Mouse (Mus musculus) adrenal gland, postnatal 36 days (tissue): ENCODE measurements around the gene 2010106E10Rik. TPM values are rescaled to one million over a fixed set of nuclear protein-coding genes. Genes with fewer than 3 reads are reported as not detected.

Experiments
- DNase-seq, 2 experiments: peaks; one replicate each; pipeline ENCODE4 v3.0.0; 2021; ENCODE audit warnings: mixed read lengths in 1 of 2
- long read RNA-seq, 2 experiments: library from polyadenylated mRNA; stranded (forward); transcript quantifications; one replicate each; pipeline ENCODE4 v2.0.0; 2021; ENCODE audit warnings: borderline sequencing depth in 2 of 2
- total RNA-seq, 2 experiments: library from RNA; stranded (reverse); gene quantifications; 2 replicates each; pipeline ENCODE4 v1.2.3; 2021

The 2010106E10Rik gene
- not detected for total RNA-seq
- long read RNA-seq, experiment 1 = 0 reads
- long read RNA-seq, experiment 2 = 0 reads

DNA sequence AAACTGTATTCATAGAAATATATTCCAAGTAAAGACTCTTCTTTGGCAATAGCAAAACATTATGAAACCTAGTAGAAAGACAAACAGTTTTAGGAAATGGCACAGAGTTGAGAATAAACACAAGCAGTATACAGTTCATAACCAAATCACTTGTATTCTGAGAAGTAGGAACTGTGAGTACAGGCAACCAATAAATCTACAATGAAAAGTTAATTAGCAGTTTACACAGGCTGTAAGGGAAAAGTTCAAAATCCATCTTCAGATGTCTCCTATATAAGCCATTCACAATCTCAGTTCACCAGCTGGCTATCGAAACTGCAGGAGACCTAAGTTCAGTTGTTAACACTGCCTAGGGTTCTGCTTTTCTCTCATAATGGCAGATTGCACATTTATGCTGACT, at the start of gene 2010106E10Rik:
TSS of gene 2010106E10Rik (plus strand) at position 301 of the 400 bp plus-strand sequence.
- DNase-seq = no peak

GRCm38 (mm10) chrX:112505651-112506050, 10.6 kb downstream of the 2010106E10Rik start:
- no peak for DNase-seq

DNA sequence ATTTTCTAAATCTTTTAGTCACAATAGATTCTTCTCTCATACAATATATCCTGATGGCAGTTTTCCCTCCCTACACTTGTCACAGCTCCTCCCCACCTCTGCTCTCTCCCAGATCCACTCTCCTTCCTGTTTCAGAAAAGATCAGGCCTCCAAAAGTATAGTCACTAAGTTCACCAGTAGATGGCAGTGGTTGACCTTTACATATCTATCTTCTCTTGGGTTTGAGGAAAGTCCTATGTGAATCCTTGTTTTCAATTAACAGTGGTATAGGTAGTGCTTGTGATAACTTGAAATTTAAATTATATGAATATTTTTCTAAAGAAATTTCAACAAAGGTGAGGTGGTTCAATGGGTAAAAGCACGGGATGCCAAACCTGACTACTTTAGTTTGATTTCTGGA, 29.7 kb downstream of the 2010106E10Rik start:
- no peak for DNase-seq

GRCm38 (mm10) chrX:112543115-112543514, 48.0 kb downstream of the 2010106E10Rik start:
- no peak for DNase-seq

GRCm38 (mm10) chrX:112567716-112568115, 72.6 kb downstream of the 2010106E10Rik start:
- DNase-seq = peak; percentile 1 to 22

DNA sequence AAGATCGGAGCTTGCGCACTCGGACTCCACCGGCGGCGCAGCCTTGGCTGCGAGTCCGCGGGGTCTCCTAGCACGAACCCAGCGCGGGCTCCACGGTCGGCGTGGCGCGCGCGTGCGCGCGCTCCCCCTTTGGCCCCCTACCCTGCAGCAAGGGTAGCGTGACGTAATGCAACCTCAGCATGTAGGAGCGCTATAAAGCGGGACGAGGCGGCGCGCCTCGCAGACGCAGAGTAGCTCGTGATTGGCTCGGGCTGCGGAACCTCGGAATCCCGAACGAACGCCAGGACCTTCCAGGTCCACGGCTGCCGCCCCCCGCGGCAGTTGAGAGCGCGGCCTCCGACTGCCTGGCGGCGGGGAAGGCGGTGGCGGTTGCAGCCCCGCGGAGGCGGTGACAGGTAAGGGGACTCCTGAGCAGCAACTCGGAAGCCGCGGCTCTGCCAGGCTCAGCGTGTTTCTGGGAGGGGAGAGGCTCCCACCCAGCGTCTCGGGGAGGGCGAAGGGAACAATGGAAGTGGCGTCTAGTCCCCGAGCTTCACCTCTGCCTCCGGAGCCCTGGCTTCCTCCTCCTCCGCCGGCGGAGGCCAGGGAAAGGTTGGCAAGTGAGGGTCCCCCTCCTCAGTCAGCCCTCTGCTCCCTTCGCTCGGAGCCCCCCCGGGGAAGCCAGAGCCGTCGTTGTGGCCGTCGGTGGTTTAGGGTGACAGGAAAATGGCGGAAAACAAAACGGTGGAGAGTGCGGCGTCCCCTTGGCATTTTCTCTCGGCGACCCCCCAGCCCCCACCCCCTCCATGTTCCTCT, 105.6 kb downstream of the 2010106E10Rik start, which contains the start of gene Zfp711:
TSS of gene Zfp711 (plus strand) at position 16 of the 795 bp plus-strand sequence.
- peak; percentile 9 to 18 for DNase-seq

- peak; percentile 2 to 8 for DNase-seq
Measured at GRCm38 (mm10) chrX:112601306-112602120, 106.4 kb downstream of the 2010106E10Rik start.

Other genes with a start within 250 kb of the 2010106E10Rik start
- gene Apool, start 183.9 kb upstream of the 2010106E10Rik start, total RNA-seq = 10 to 100 TPM; 43.9 to 50.5 TPM
- not detected for gene Satl1, start 88.5 kb upstream of the 2010106E10Rik start, total RNA-seq
- under 1 TPM; 0.30 to 0.56 TPM for gene Zfp711, start 105.3 kb downstream of the 2010106E10Rik start, total RNA-seq
- not detected for gene Pof1b, start 203.4 kb downstream of the 2010106E10Rik start, total RNA-seq